Mouse (Mus musculus) lung, postnatal 0 days (tissue): ENCODE measurements around the gene Aspscr1.

Experiments
- CTCF ChIP-seq: IDR thresholded peaks from 2 replicates; pipeline ENCODE4 v1.5.1; 2016; ENCODE audit warnings: antibody characterized with exemption, mild to moderate bottlenecking
- EP300 ChIP-seq: IDR thresholded peaks from 2 replicates; pipeline ENCODE4 v1.6.1; 2016; ENCODE audit warnings: antibody characterized with exemption, mild to moderate bottlenecking, control low read depth

DNA sequence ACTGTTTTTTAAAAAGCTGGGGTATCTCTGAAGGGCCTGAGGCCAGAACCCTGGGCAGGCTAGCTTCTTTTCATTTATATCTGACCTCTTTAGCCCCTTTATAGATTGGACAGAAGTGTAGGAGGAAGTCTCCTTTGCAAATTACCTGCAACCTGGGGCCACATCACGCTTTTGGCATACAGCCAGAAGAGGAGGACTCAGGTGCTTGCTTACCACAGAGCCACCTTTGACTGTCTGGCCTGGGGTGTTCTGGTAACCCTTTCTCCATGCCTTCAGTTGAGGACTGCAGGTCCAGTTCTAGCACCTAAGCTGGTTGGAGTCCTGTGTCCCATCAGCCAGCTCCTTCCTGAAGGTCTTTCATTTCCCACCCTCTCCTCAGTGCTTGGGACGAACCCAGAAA lies 36.8 kb downstream of the Aspscr1 start:
- TF ChIP-seq CTCF, result no peak
- no peak for TF ChIP-seq EP300
